ENCODE assay signal across 17 mouse cellular contexts in the genomic region with DNA sequence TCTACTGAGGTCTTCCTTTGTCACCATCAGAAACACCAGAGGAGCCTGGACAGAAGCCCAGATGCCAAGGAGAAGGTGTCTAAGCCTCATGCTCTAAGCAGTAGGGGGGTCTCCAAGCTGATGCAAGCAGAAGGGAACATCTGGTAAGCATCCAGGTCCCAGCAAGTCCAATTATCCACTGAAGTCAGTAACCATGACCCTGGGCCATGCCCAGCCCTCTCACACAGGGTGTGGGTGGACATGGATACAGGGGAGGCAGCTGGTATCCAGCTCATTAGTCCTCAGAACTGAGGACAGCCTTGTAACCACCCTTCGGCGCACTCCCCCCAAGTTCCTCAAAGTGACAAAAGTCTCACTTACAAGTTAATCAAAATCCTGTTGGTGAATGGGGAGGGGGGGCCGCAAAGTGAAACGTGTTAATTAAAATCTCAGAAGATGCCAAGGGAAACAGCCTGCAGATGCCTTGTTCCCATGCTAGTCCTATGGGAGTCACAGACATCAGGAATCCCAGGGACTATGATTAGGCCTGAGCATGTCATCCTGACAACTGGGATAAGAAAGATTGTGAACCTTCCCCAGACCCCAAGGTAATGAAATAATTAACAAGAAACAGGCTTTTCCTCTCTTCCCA. TPM values are rescaled to one million over a fixed set of nuclear protein-coding genes. Genes with fewer than 3 reads are reported as not detected.
DNase-seq lines count a peak whose midpoint lies in the region; ATAC-seq lines count a peak whose summit lies in the region.
"Had no signal": no experiment of that assay in that cellular context is flagged by ENCODE, and none has a peak within 500 bp of the region (broad histone marks: within the 10 kb centered on the region; RNA-seq: fewer than 3 reads in every experiment).

No protein-coding gene starts in this region.

- ATAC-seq in forebrain, embryonic 11.5 days (replicated peaks; ENCODE audit: low FRiP score): peak; percentile 84
- peak; percentile 54; the same call in 1 of the 2 replicates for ATAC-seq in midbrain, embryonic 11.5 days (ENCODE audit: low FRiP score)
- ATAC-seq in hindbrain, embryonic 15.5 days (ENCODE audit: low FRiP score, low read depth): peak; percentile 70
- ATAC-seq in frontal cortex, adult (ENCODE audit: low TSS enrichment): no peak

- no peak overlapping the region for H3K27ac ChIP-seq in forebrain, embryonic 11.5 days (ENCODE audit: low read depth, low read length)
- no peak overlapping the region for H3K27ac ChIP-seq in forebrain, embryonic 10.5 days
- H3K27ac ChIP-seq in midbrain, embryonic 11.5 days (ENCODE audit: low read depth, low read length): no peak overlapping the region
- H3K27ac ChIP-seq in midbrain, embryonic 10.5 days (replicated peaks): no peak overlapping the region
- no peak overlapping the region for H3K27ac ChIP-seq in hindbrain, embryonic 15.5 days (replicated peaks)
- H3K27ac ChIP-seq: liver, embryonic 13.5 days had no signal

- no peak overlapping the region for H3K4me2 ChIP-seq in forebrain, embryonic 11.5 days (ENCODE audit: low read depth, low read length, severe bottlenecking)
- no peak overlapping the region for H3K4me2 ChIP-seq in midbrain, embryonic 11.5 days
- H3K4me2 ChIP-seq in hindbrain, embryonic 15.5 days: no peak overlapping the region
- H3K4me2 ChIP-seq: liver, embryonic 13.5 days had no signal

- no peak overlapping the region for H3K4me3 ChIP-seq in forebrain, embryonic 11.5 days (ENCODE audit: low read depth, low read length)
- H3K4me3 ChIP-seq in forebrain, embryonic 10.5 days: no peak overlapping the region
- H3K4me3 ChIP-seq in midbrain, embryonic 11.5 days (ENCODE audit: low read depth, low read length): no peak overlapping the region
- H3K4me3 ChIP-seq in midbrain, embryonic 10.5 days: no peak overlapping the region
- H3K4me3 ChIP-seq in hindbrain, embryonic 15.5 days: no peak overlapping the region
- H3K4me3 ChIP-seq: liver, embryonic 13.5 days had no signal

- no peak overlapping the region for H3K9ac ChIP-seq in forebrain, embryonic 11.5 days (ENCODE audit: low read length)
- no peak overlapping the region for H3K9ac ChIP-seq in midbrain, embryonic 11.5 days (ENCODE audit: low read length)
- H3K9ac ChIP-seq in hindbrain, embryonic 15.5 days: no peak overlapping the region
- H3K9ac ChIP-seq: liver, embryonic 13.5 days had no signal

- no peaks in the 10 kb centered on the region for H3K27me3 ChIP-seq in forebrain, embryonic 11.5 days (ENCODE audit: control insufficient read depth, insufficient read depth, low read length)
- peaks cover 51% of the 10 kb centered on the region for H3K27me3 ChIP-seq in forebrain, embryonic 10.5 days (ENCODE audit: poor library complexity, severe bottlenecking)
- H3K27me3 ChIP-seq in midbrain, embryonic 11.5 days (ENCODE audit: control insufficient read depth, insufficient read depth, low read length): no peaks in the 10 kb centered on the region
- H3K27me3 ChIP-seq in midbrain, embryonic 10.5 days (ENCODE audit: low read depth, poor library complexity, severe bottlenecking): peaks cover 56% of the 10 kb centered on the region
- H3K27me3 ChIP-seq in hindbrain, embryonic 15.5 days: no peaks in the 10 kb centered on the region

- no peaks in the 10 kb centered on the region for H3K36me3 ChIP-seq in forebrain, embryonic 11.5 days (ENCODE audit: control insufficient read depth, insufficient read depth, low read length)
- no peaks in the 10 kb centered on the region for H3K36me3 ChIP-seq in forebrain, embryonic 10.5 days (replicated peaks)
- no peaks in the 10 kb centered on the region for H3K36me3 ChIP-seq in midbrain, embryonic 11.5 days (ENCODE audit: control insufficient read depth, insufficient read depth, low read length)
- H3K36me3 ChIP-seq in midbrain, embryonic 10.5 days: no peaks in the 10 kb centered on the region
- no peaks in the 10 kb centered on the region for H3K36me3 ChIP-seq in hindbrain, embryonic 15.5 days
- H3K36me3 ChIP-seq: liver, embryonic 13.5 days had no signal

- H3K4me1 ChIP-seq in forebrain, embryonic 11.5 days (replicated peaks; ENCODE audit: control insufficient read depth, insufficient read depth, low read length): 0 out of 2 replicates have a peak, but pooled peaks cover 4% of the 10 kb centered on the region
- peaks cover 33% of the 10 kb centered on the region for H3K4me1 ChIP-seq in forebrain, embryonic 10.5 days
- H3K4me1 ChIP-seq in midbrain, embryonic 11.5 days (ENCODE audit: control insufficient read depth, insufficient read depth, low read length): no peaks in the 10 kb centered on the region
- H3K4me1 ChIP-seq in midbrain, embryonic 10.5 days: peaks cover 21% of the 10 kb centered on the region
- H3K4me1 ChIP-seq in hindbrain, embryonic 15.5 days (replicated peaks): peaks cover 3% of the 10 kb centered on the region; the same call in 1 of the 2 replicates
- H3K4me1 ChIP-seq: liver, embryonic 13.5 days had no signal

- DNase-seq in forebrain, embryonic 11.5 days (ENCODE audit: low spot score): peak; percentile 59
- DNase-seq in forebrain, embryonic 10.5 days (ENCODE audit: extremely low spot score, low spot score): no peak
- no peak for DNase-seq in midbrain, embryonic 11.5 days (ENCODE audit: low spot score, missing footprints)
- no peak for DNase-seq in midbrain, embryonic 10.5 days (ENCODE audit: low spot score)
- peak; percentile 45 for DNase-seq in retina, embryonic 14.5 days (ENCODE audit: low spot score)
- no peak for DNase-seq in urinary bladder, postnatal 14 days (ENCODE audit: low spot score)
- DNase-seq: adrenal gland, adult 8-10 months; cerebellum, adult 9-11 months; heart, adult 18-20 months; heart, postnatal 10 days; kidney, adult 11 months; layer of hippocampus, adult 9-11 months; liver, embryonic 13.5 days; lung, postnatal 10 days; right cerebral cortex, postnatal 14 days had no signal

- no peaks in the 10 kb centered on the region for H3K9me3 ChIP-seq in forebrain, embryonic 11.5 days (ENCODE audit: control insufficient read depth, low read length)
- H3K9me3 ChIP-seq in forebrain, embryonic 10.5 days: no peaks in the 10 kb centered on the region
- H3K9me3 ChIP-seq in midbrain, embryonic 11.5 days (ENCODE audit: control insufficient read depth, low read length): no peaks in the 10 kb centered on the region
- H3K9me3 ChIP-seq in midbrain, embryonic 10.5 days (replicated peaks): no peaks in the 10 kb centered on the region
- H3K9me3 ChIP-seq in hindbrain, embryonic 15.5 days: no peaks in the 10 kb centered on the region
- H3K9me3 ChIP-seq: liver, embryonic 13.5 days had no signal

- 77% methylated on average over 4 of the region's 4 CpGs for WGBS in forebrain, embryonic 11.5 days
- 86% methylated on average over 4 of the region's 4 CpGs for WGBS in forebrain, embryonic 10.5 days
- 81% methylated on average over 4 of the region's 4 CpGs for WGBS in midbrain, embryonic 11.5 days
- 76% methylated on average over 4 of the region's 4 CpGs for WGBS in midbrain, embryonic 10.5 days
- 44% methylated on average over 4 of the region's 4 CpGs for WGBS in hindbrain, embryonic 15.5 days

RNA-seq across cellular contexts. Expression of gene Smim20, which starts 17.3 kb away (rescaled TPM):
- 71.3 and 75.4 TPM in 2 replicates for polyA plus RNA-seq in forebrain, embryonic 11.5 days (2014; fragmentation: Nextera tagmentation; extraction: Ambion mirVana)
- polyA plus RNA-seq in forebrain, embryonic 10.5 days (2016; fragmentation: Nextera tagmentation; extraction: Ambion mirVana): 68.0 and 72.6 TPM in 2 replicates
- 69.1 and 71.0 TPM in 2 replicates for polyA plus RNA-seq in midbrain, embryonic 11.5 days (2014; fragmentation: Nextera tagmentation; extraction: Ambion mirVana)
- 70.9 and 74.1 TPM in 2 replicates for polyA plus RNA-seq in midbrain, embryonic 10.5 days (2016; fragmentation: Nextera tagmentation; extraction: Ambion mirVana)
- polyA plus RNA-seq in hindbrain, embryonic 15.5 days (2015; fragmentation: Nextera tagmentation; extraction: Ambion mirVana): 72.9 and 79.5 TPM in 2 replicates

RNA-seq across cellular contexts. Expression of gene Sel1l3, which starts 35.8 kb away (rescaled TPM):
- 9.1 and 10.4 TPM in 2 replicates for polyA plus RNA-seq in forebrain, embryonic 11.5 days (2014; fragmentation: Nextera tagmentation; extraction: Ambion mirVana)
- polyA plus RNA-seq in forebrain, embryonic 10.5 days (2016; fragmentation: Nextera tagmentation; extraction: Ambion mirVana): 1.9 and 3.3 TPM in 2 replicates
- 1.4 and 1.8 TPM in 2 replicates for polyA plus RNA-seq in midbrain, embryonic 11.5 days (2014; fragmentation: Nextera tagmentation; extraction: Ambion mirVana)
- polyA plus RNA-seq in midbrain, embryonic 10.5 days (2016; fragmentation: Nextera tagmentation; extraction: Ambion mirVana): 0.96 and 1.1 TPM in 2 replicates
- polyA plus RNA-seq in hindbrain, embryonic 15.5 days (2015; fragmentation: Nextera tagmentation; extraction: Ambion mirVana): 6.3 and 6.9 TPM in 2 replicates

Comparison
In these comparisons a context has a peak if more than half of its experiments do, and no peak if none do; other contexts are left out.
1. DNase-seq: peak in forebrain, embryonic 11.5 days (single experiment) and retina, embryonic 14.5 days (single experiment); none in forebrain, embryonic 10.5 days (single experiment), midbrain, embryonic 11.5 days (single experiment), midbrain, embryonic 10.5 days (single experiment) and urinary bladder, postnatal 14 days (single experiment).